Comparison of ENCODE assay signal across 31 mouse cellular contexts in the genomic region with DNA sequence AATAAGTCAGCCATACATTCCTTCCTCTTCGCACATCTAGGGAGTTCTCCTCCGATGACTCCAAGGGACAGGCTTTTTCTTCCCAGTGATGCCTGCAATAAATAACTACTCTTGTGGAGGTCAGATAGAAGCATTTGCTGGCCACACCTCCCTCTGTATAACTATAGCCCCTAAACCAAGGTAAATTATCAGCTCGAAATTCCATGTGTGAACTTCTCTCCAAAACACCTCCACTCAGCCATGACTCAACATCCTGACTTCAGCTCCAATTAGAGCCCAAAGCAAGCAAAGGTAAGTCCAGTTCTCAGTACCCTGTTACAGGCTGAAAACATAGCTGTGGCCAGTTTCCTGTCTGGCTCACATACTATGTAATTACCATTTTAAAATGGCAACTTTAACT.
"Had no signal": no experiment of that assay in that cellular context is flagged by ENCODE, and none has a peak within 500 bp of the region (broad histone marks: within the 10 kb centered on the region; RNA-seq: fewer than 3 reads in every experiment).

No protein-coding gene starts in this region.

- ATAC-seq: hindbrain, embryonic 16.5 days; hindbrain, postnatal 0 days; inflammation-experienced regulatory T-cells, adult 6 months; intestine, embryonic 15.5 days; intestine, embryonic 16.5 days; intestine, postnatal 0 days had no signal

- H3K4me2 ChIP-seq: heart, embryonic 11.5 days; heart, embryonic 12.5 days; heart, embryonic 13.5 days; heart, embryonic 15.5 days; hindbrain, embryonic 12.5 days; hindbrain, embryonic 13.5 days; hindbrain, embryonic 14.5 days; hindbrain, embryonic 15.5 days; intestine, embryonic 15.5 days had no signal

- H3K27me3 ChIP-seq: heart, embryonic 12.5 days; heart, embryonic 13.5 days; heart, embryonic 15.5 days; intestine, embryonic 15.5 days had no signal

- H3K9ac ChIP-seq: heart, embryonic 12.5 days; heart, embryonic 13.5 days; heart, embryonic 15.5 days; hindbrain, embryonic 12.5 days; hindbrain, embryonic 13.5 days; hindbrain, embryonic 14.5 days; hindbrain, embryonic 15.5 days; intestine, embryonic 15.5 days had no signal

- H3K27ac ChIP-seq: heart, adult 2 months; heart, embryonic 10.5 days; heart, embryonic 13.5 days; heart, embryonic 15.5 days; hindbrain, embryonic 10.5 days; hindbrain, embryonic 12.5 days; hindbrain, embryonic 13.5 days; hindbrain, embryonic 14.5 days; hindbrain, embryonic 15.5 days; hindbrain, postnatal 0 days; intestine, embryonic 15.5 days; layer of hippocampus, adult 2 months; left cerebral cortex, adult 2 months had no signal

- H3K4me3 ChIP-seq: heart, adult 2 months; heart, embryonic 10.5 days; heart, embryonic 12.5 days; heart, embryonic 13.5 days; heart, embryonic 15.5 days; hindbrain, embryonic 10.5 days; hindbrain, embryonic 12.5 days; hindbrain, embryonic 13.5 days; hindbrain, embryonic 15.5 days; intestine, embryonic 15.5 days; layer of hippocampus, adult 2 months; left cerebral cortex, adult 2 months had no signal

- H3K9me3 ChIP-seq: heart, embryonic 10.5 days; heart, embryonic 12.5 days; heart, embryonic 13.5 days; heart, embryonic 15.5 days; hindbrain, embryonic 10.5 days; hindbrain, embryonic 12.5 days; hindbrain, embryonic 13.5 days; hindbrain, embryonic 15.5 days; intestine, embryonic 15.5 days had no signal

- DNase-seq: heart, adult 18-20 months; heart, adult 2 months; heart, postnatal 10 days; heart, postnatal 14 days; heart, postnatal 36 days; heart, postnatal 4 days; kidney, adult 11 months; kidney, postnatal 10 days; kidney, postnatal 14 days; kidney, postnatal 25 days; kidney, postnatal 4 days; layer of hippocampus, adult 9-11 months; layer of hippocampus, postnatal 36 days had no signal

- H3K36me3 ChIP-seq: heart, embryonic 10.5 days; heart, embryonic 12.5 days; heart, embryonic 13.5 days; heart, embryonic 15.5 days; hindbrain, embryonic 10.5 days; hindbrain, embryonic 12.5 days; hindbrain, embryonic 13.5 days; hindbrain, embryonic 15.5 days; intestine, embryonic 15.5 days had no signal

- H3K4me1 ChIP-seq: heart, embryonic 10.5 days; heart, embryonic 12.5 days; heart, embryonic 13.5 days; heart, embryonic 15.5 days had no signal
